Mouse (Mus musculus) brown adipose tissue, adult 24 weeks (tissue): Measurements from ENCODE around the gene Crebl2. TPM values are rescaled to one million over a fixed set of nuclear protein-coding genes. Genes with fewer than 3 reads are reported as not detected.
A peak's percentile ranks its signal among the peaks of the same experiment; 100 is the strongest.

ENCODE experiments used
- H3K27ac ChIP-seq: fragments of 200-500 bp; replicated peaks from 2 replicates; pipeline ENCODE4 v1.5.1; 2012; ENCODE audit warnings: low read depth, mild to moderate bottlenecking, low read length
- H3K4me1 ChIP-seq: fragments of 200-500 bp; 2 replicates; pipeline ENCODE4 v1.6.1; 2012; ENCODE audit warnings: low read length, mixed read lengths; ENCODE audit not compliant: control insufficient read depth, insufficient read depth, insufficient read length
- H3K4me3 ChIP-seq: fragments of 200-500 bp; 2 replicates; pipeline ENCODE4 v1.5.1; 2012; ENCODE audit warnings: low read depth, mild to moderate bottlenecking, low read length, moderate library complexity; ENCODE audit not compliant: insufficient read depth
- polyA plus RNA-seq: library from polyadenylated mRNA; stranded (reverse); fragments of >200 nt; gene quantifications from 2 replicates; pipeline ENCODE4 v1.2.4, GENCODE M21; 2012; ENCODE audit not compliant: missing spikeins, insufficient read depth, insufficient read length

The Crebl2 gene
- polyA plus RNA-seq, 1 experiment: 12.0 TPM

GRCm38 (mm10) chr6:134898095-134898965 lies 68.4 kb downstream of the Crebl2 start, which contains the start of gene Gpr19:
TSS of gene Gpr19 (minus strand) at chr6:134898578.
- peak within 1 kb of the TSS; percentile 99 for H3K27ac ChIP-seq
- no peaks in the 10 kb centered on the region for H3K4me1 ChIP-seq
- peak within 1 kb of the TSS; percentile 82 for H3K4me3 ChIP-seq

DNA sequence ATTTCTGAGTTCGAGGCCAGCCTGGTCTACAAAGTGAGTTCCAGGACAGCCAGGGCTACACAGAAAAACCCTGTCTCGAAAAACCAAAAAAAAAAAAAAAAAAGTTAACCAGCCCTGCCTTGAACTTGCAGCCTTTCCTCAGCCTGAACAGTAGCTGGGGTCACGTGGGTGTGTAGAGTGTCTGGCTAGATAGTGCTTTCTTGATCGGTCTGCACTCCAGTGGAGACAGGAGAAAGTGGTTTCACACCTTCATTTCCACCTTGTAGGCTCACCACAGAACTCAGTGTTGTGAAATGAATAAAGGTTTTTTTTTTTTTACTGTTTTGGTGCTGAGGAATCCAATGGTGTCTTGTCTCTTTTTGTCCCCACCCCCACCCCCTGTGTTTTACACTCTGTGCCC lies 73.4 kb downstream of the Crebl2 start:
- Histone ChIP-seq H3K4me3 (no peak overlapping the region), H3K27ac (no peak overlapping the region), H3K4me1 (no peaks in the 10 kb centered on the region)

DNA sequence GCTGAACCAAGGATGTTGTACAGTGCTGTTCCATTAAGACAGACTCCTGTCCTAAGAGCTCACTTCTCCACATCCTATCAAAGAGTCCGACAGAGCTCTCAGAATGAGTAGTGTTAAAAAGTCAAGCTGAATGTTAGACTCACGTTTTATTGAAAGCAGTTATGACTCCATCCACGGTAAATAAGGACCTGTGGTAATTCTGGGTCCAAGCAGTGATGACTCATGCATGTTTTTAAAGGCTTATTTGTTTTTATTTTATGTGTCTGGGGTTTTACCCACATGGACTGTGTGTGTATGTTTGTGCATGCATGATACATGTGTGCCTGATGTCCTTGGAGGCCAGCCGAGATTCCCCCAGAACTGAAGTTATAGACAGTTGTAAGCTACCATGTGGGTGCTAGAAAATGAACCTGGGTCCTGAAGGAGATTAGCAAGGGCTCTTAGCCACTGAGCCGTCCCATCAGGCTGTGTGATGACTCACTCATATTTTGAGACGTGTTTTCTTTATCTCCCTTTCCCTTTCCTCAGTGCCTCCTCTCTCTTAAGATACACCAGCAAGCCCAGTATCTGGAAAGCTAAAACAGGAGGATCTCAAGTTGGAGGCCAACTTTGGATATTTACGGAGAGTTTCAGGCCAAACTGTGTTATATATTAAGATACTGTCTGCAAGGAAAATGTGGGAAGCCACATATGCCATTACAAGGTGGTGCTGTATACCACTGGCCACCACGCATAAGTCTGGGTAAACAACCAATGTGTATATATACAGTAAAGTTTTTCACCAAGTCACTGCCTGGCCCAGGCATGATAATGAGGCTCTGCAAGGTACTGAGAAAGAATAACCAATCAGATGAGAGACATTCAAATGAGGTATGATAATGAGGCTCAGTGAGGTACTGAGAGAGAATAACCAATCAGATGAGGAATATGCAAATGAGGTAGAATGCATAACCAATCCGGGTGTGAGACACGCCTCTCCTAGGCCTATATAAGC lies 74.2 kb downstream of the Crebl2 start:
- H3K27ac ChIP-seq: no peak overlapping the region
- no peak overlapping the region for H3K4me3 ChIP-seq
- H3K4me1 ChIP-seq: no peaks in the 10 kb centered on the region

DNA sequence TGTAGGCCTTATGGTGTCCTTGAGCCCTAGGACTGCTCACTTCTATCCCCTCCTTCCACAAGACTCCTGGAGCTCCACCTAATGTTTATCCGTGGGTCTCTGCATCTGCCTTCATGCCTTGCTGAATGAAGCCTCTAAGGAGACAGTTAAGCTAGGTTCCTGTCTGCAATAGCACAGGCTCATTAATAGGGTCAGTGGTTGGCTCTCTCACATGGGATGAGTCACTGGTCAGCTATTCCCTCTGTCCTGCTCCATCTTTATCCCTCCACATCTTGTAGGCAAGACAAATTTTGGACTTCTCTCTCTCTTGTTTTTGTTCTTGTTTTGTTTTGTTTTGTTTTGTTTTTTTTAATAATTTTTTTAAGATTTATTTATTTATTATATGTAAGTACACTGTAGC lies 75.9 kb downstream of the Crebl2 start:
- Histone ChIP-seq H3K4me1 (no peaks in the 10 kb centered on the region), H3K4me3 (no peak overlapping the region), H3K27ac (no peak overlapping the region)

Other genes with a start within 250 kb of the Crebl2 start
- gene Mansc1, start 197.7 kb upstream of the Crebl2 start, polyA plus RNA-seq: 0.87 and 1.3 TPM in 2 replicates
- gene Borcs5, start 190.6 kb upstream of the Crebl2 start, polyA plus RNA-seq: 7.3 and 15.2 TPM in 2 replicates
- 13.4 and 16.6 TPM in 2 replicates for gene Dusp16, start 37.5 kb upstream of the Crebl2 start, polyA plus RNA-seq
- 3.5 and 4.8 TPM in 2 replicates for gene Gpr19, start 68.4 kb downstream of the Crebl2 start, polyA plus RNA-seq
- gene Cdkn1b, start 90.2 kb downstream of the Crebl2 start, polyA plus RNA-seq: 17.1 and 20.7 TPM in 2 replicates
- gene Apold1, start 151.6 kb downstream of the Crebl2 start, polyA plus RNA-seq: 2.8 and 22.1 TPM in 2 replicates
- 37.6 and 45.3 TPM in 2 replicates for gene Ddx47, start 181.5 kb downstream of the Crebl2 start, polyA plus RNA-seq
- 0.67 and 1.5 TPM in 2 replicates for gene Gprc5a, start 235.5 kb downstream of the Crebl2 start, polyA plus RNA-seq